Mouse (Mus musculus) neural tube, embryonic 11.5 days (tissue): ENCODE data around the gene Rab17. TPM values are rescaled to one million over a fixed set of nuclear protein-coding genes. Genes with fewer than 3 reads are reported as not detected.
A peak's percentile ranks its signal among the peaks of the same experiment; 100 is the strongest.

Experiments used
- ATAC-seq: fragments of 200-750 bp; cut with Nextera tagmentation; 2 replicates; pipeline ENCODE4 v1.8.0; 2017; ENCODE audit warnings: moderate number of reproducible peaks, mild to moderate bottlenecking, moderate TSS enrichment, moderate library complexity; ENCODE audit not compliant: insufficient read depth, low FRiP score, low TSS enrichment
- DNase-seq: peaks from one replicate; pipeline ENCODE4 v3.0.0-alpha.2; 2015; ENCODE audit warnings: low spot score
- H3K27ac ChIP-seq: fragments of 300-500 bp; sonication (generic); 2 replicates; pipeline ENCODE4 v1.5.1; 2014; ENCODE audit warnings: low read depth, mild to moderate bottlenecking, low read length
- H3K27me3 ChIP-seq: fragments of 300-500 bp; sonication (generic); 2 replicates; pipeline ENCODE4 v1.6.1; 2014; ENCODE audit warnings: mild to moderate bottlenecking, low read length, mixed read lengths; ENCODE audit not compliant: control insufficient read depth, insufficient read depth
- H3K36me3 ChIP-seq: fragments of 300-500 bp; sonication (generic); 2 replicates; pipeline ENCODE4 v1.6.1; 2014; ENCODE audit warnings: mild to moderate bottlenecking, low read length, moderate library complexity, mixed read lengths; ENCODE audit not compliant: control insufficient read depth, insufficient read depth
- H3K4me1 ChIP-seq: fragments of 300-500 bp; sonication (generic); 2 replicates; pipeline ENCODE4 v1.6.1; 2014; ENCODE audit warnings: low read length, mixed read lengths; ENCODE audit not compliant: control insufficient read depth, insufficient read depth
- H3K4me2 ChIP-seq: fragments of 300-500 bp; sonication (generic); 2 replicates; pipeline ENCODE4 v1.6.1; 2014; ENCODE audit warnings: low read depth, mild to moderate bottlenecking, moderate library complexity
- H3K4me3 ChIP-seq: fragments of 300-500 bp; sonication (generic); 2 replicates; pipeline ENCODE4 v1.5.1; 2014; ENCODE audit warnings: low read depth, low read length
- H3K9ac ChIP-seq: fragments of 300-500 bp; sonication (generic); 2 replicates; pipeline ENCODE4 v1.6.1; 2014; ENCODE audit warnings: mild to moderate bottlenecking, low read length
- H3K9me3 ChIP-seq: fragments of 300-500 bp; sonication (generic); 2 replicates; pipeline ENCODE4 v1.6.1; 2016; ENCODE audit warnings: low read length; ENCODE audit not compliant: control insufficient read depth
- WGBS: fragments of 180-500 bp; shearing (Covaris S2); extraction: QIAGEN DNeasy Blood & Tissue Kit; methylation state at CpG from one replicate; pipeline ENCODE4 v1.1.7; 2014; 5-methylcytosine and 5-hydroxymethylcytosine counted together
- polyA plus RNA-seq: library from polyadenylated mRNA; unstranded; fragments of >200 nt; fragmentation: Nextera tagmentation; extraction: Ambion mirVana; gene quantifications from 2 replicates; pipeline ENCODE4 v1.2.1, GENCODE M21; 2014

The Rab17 gene
- polyA plus RNA-seq, 1 experiment from 2014 or later: 0.38 TPM

GRCm38 (mm10) chr1:90933001-90933400 is 36.5 kb downstream of the Rab17 start:
- no peak overlapping the region for H3K9ac ChIP-seq
- no peaks in the 10 kb centered on the region for H3K9me3 ChIP-seq
- H3K4me2 ChIP-seq: no peak overlapping the region
- H3K36me3 ChIP-seq: no peaks in the 10 kb centered on the region
- WGBS: 79% methylated on average over 5 of the region's 5 CpGs
- H3K27ac ChIP-seq: no peak overlapping the region
- 0 out of 2 replicates have a peak, but pooled peaks cover 2% of the 10 kb centered on the region for H3K27me3 ChIP-seq
- no peak for ATAC-seq
- H3K4me3 ChIP-seq: no peak overlapping the region
- DNase-seq: no peak
- H3K4me1 ChIP-seq: peaks cover 4% of the 10 kb centered on the region

GRCm38 (mm10) chr1:90928575-90928934 is 40.9 kb downstream of the Rab17 start:
- Histone ChIP-seq H3K27me3 (0 out of 2 replicates have a peak, but pooled peaks cover 4% of the 10 kb centered on the region), H3K9me3 (no peaks in the 10 kb centered on the region), H3K4me2 (peak overlapping the region; percentile 46; the same call in 1 of the 2 replicates), H3K9ac (no peak overlapping the region), H3K4me1 (peaks cover 5% of the 10 kb centered on the region), H3K36me3 (no peaks in the 10 kb centered on the region), H3K4me3 (no peak overlapping the region), H3K27ac (no peak overlapping the region)
- peak; percentile 83 for DNase-seq
- WGBS: 5% methylated on average over 6 of the region's 6 CpGs
- no peak for ATAC-seq

- peak overlapping the region; percentile 21; the same call in 1 of the 2 replicates for H3K4me3 ChIP-seq
- peak overlapping the region; percentile 46 for H3K4me2 ChIP-seq
- 0 out of 2 replicates have a peak, but pooled peaks cover 4% of the 10 kb centered on the region for H3K27me3 ChIP-seq
- no peaks in the 10 kb centered on the region for H3K36me3 ChIP-seq
- no peak overlapping the region for H3K27ac ChIP-seq
- DNase-seq (no peak), ATAC-seq (no peak)
- H3K9me3 ChIP-seq: no peaks in the 10 kb centered on the region
- peaks cover 5% of the 10 kb centered on the region for H3K4me1 ChIP-seq
- 1% methylated on average over 23 of the region's 23 CpGs for WGBS
- H3K9ac ChIP-seq: 0 out of 2 replicates have a peak overlapping the region, but pooled peaks have one; percentile 3
Observed at GRCm38 (mm10) chr1:90927929-90928574, 41.4 kb downstream of the Rab17 start.

- H3K27me3 ChIP-seq: 0 out of 2 replicates have a peak, but pooled peaks cover 4% of the 10 kb centered on the region
- DNase-seq (no peak), ATAC-seq (no peak)
- H3K9me3 ChIP-seq: no peaks in the 10 kb centered on the region
- H3K36me3 ChIP-seq: no peaks in the 10 kb centered on the region
- WGBS: 58% methylated on average over 15 of the region's 15 CpGs
- H3K9ac ChIP-seq: no peak overlapping the region
- no peak overlapping the region for H3K27ac ChIP-seq
- no peak overlapping the region for H3K4me3 ChIP-seq
- no peak overlapping the region for H3K4me2 ChIP-seq
- peaks cover 5% of the 10 kb centered on the region for H3K4me1 ChIP-seq
Observed at GRCm38 (mm10) chr1:90927308-90927707, 42.2 kb downstream of the Rab17 start.

GRCm38 (mm10) chr1:90926030-90926429 is 43.4 kb downstream of the Rab17 start:
- Histone ChIP-seq H3K4me3 (no peak overlapping the region), H3K4me1 (peaks cover 5% of the 10 kb centered on the region), H3K9ac (no peak overlapping the region), H3K9me3 (no peaks in the 10 kb centered on the region), H3K4me2 (no peak overlapping the region), H3K27ac (no peak overlapping the region), H3K27me3 (0 out of 2 replicates have a peak, but pooled peaks cover 4% of the 10 kb centered on the region), H3K36me3 (no peaks in the 10 kb centered on the region)
- 95% methylated on average over 4 of the region's 4 CpGs for WGBS
- DNase-seq (no peak), ATAC-seq (no peak)

- DNase-seq (no peak), ATAC-seq (no peak)
- H3K4me1 ChIP-seq: no peaks in the 10 kb centered on the region
- H3K27ac ChIP-seq: no peak overlapping the region
- 88% methylated on average over 9 of the region's 9 CpGs for WGBS
- no peak overlapping the region for H3K4me3 ChIP-seq
- H3K36me3 ChIP-seq: no peaks in the 10 kb centered on the region
- H3K9ac ChIP-seq: no peak overlapping the region
- H3K27me3 ChIP-seq: no peaks in the 10 kb centered on the region
- H3K9me3 ChIP-seq: no peaks in the 10 kb centered on the region; the same call in 1 of the 2 replicates
- no peak overlapping the region for H3K4me2 ChIP-seq
Observed at GRCm38 (mm10) chr1:90921687-90922086, 47.8 kb downstream of the Rab17 start.

GRCm38 (mm10) chr1:90917509-90917908 is 52.0 kb downstream of the Rab17 start:
- H3K4me1 ChIP-seq: 0 out of 2 replicates have a peak, but pooled peaks cover 2% of the 10 kb centered on the region
- WGBS: 73% methylated on average over 6 of the region's 6 CpGs
- no peak for DNase-seq
- no peak overlapping the region for H3K9ac ChIP-seq
- H3K4me2 ChIP-seq: no peak overlapping the region
- H3K27ac ChIP-seq: no peak overlapping the region
- H3K27me3 ChIP-seq: no peaks in the 10 kb centered on the region
- no peak overlapping the region for H3K4me3 ChIP-seq
- H3K9me3 ChIP-seq: no peaks in the 10 kb centered on the region; the same call in 1 of the 2 replicates
- ATAC-seq: no peak
- H3K36me3 ChIP-seq: no peaks in the 10 kb centered on the region

- Histone ChIP-seq H3K9me3 (no peaks in the 10 kb centered on the region; the same call in 1 of the 2 replicates), H3K36me3 (no peaks in the 10 kb centered on the region), H3K9ac (no peak within 1 kb of the TSS), H3K27ac (no peak within 1 kb of the TSS), H3K4me2 (peak within 1 kb of the TSS; percentile 2), H3K4me1 (0 out of 2 replicates have a peak, but pooled peaks cover 2% of the 10 kb centered on the region), H3K4me3 (no peak within 1 kb of the TSS), H3K27me3 (no peaks in the 10 kb centered on the region)
- no peak for DNase-seq
- no peak for ATAC-seq
- 14% methylated on average over 18 of the region's 18 CpGs for WGBS
Observed at GRCm38 (mm10) chr1:90914948-90915569, 54.4 kb downstream of the Rab17 start, which contains the start of gene Mlph. Gene Mlph, plus strand, starts transcription at chr1:90915085.
